Mouse (Mus musculus) CH12.LX (cell line): ENCODE results near the gene Skp2. TPM values are rescaled to one million over a fixed set of nuclear protein-coding genes. Genes with fewer than 3 reads are reported as not detected.

Experiments
- DNase-seq: peaks from one replicate; pipeline ENCODE4 v3.0.0-alpha.2; 2013; ENCODE audit errors: extremely low read depth
- H3K27ac ChIP-seq: 2 replicates; pipeline ENCODE4 v1.5.1; 2012; ENCODE audit warnings: low read depth, mild to moderate bottlenecking, control low read depth, moderate library complexity; ENCODE audit not compliant: insufficient read depth
- H3K27me3 ChIP-seq: replicated peaks from 2 replicates; pipeline ENCODE3; 2012; ENCODE audit warnings: inconsistent platforms
- H3K36me3 ChIP-seq, 2 experiments: replicated peaks in 1 of 2; 2 replicates each; pipeline versions ENCODE3 to v1.6.1; 2012; ENCODE audit warnings: inconsistent platforms in 1 of 2, low read length in 1 of 2, mild to moderate bottlenecking in 1 of 2, mixed read lengths in 1 of 2, moderate library complexity in 1 of 2; ENCODE audit not compliant: control insufficient read depth in 1 of 2, insufficient read depth in 1 of 2
- H3K4me1 ChIP-seq, 2 experiments: 2 replicates each; pipeline ENCODE4 v1.6.1; 2012; ENCODE audit warnings: inconsistent platforms in 1 of 2, moderate library complexity in 1 of 2; ENCODE audit not compliant: insufficient read depth in 2 of 2, control insufficient read depth in 1 of 2
- H3K4me2 ChIP-seq: 2 replicates; pipeline ENCODE4 v1.6.1; 2012; ENCODE audit warnings: low read depth, mild to moderate bottlenecking, control low read depth; ENCODE audit not compliant: poor library complexity, insufficient read depth, severe bottlenecking
- H3K4me3 ChIP-seq, 3 experiments: fragments of 150-350 bp in 1 of 3; sonication (generic) in 1 of 3; replicated peaks in 1 of 3; 2 replicates each; pipeline versions ENCODE3 to v1.5.1; 2011 to 2012; ENCODE audit warnings: low read depth in 2 of 3, low read length in 2 of 3, mild to moderate bottlenecking in 2 of 3, moderate library complexity in 2 of 3, control low read depth in 1 of 3, improper control_type of control experiment in 1 of 3, inconsistent platforms in 1 of 3, mixed read lengths in 1 of 3; ENCODE audit not compliant: poor library complexity in 1 of 3
- H3K79me2 ChIP-seq: replicated peaks from 2 replicates; pipeline ENCODE4 v1.6.1; 2012; ENCODE audit warnings: mild to moderate bottlenecking, moderate library complexity; ENCODE audit not compliant: control insufficient read depth, poor library complexity, insufficient read depth, severe bottlenecking; ENCODE audit errors: extremely low read depth
- H3K9ac ChIP-seq: 2 replicates; pipeline ENCODE4 v1.6.1; 2012; ENCODE audit warnings: low read depth, mild to moderate bottlenecking, control low read depth, moderate library complexity; ENCODE audit not compliant: insufficient read depth
- H3K9me3 ChIP-seq: replicated peaks from 2 replicates; pipeline ENCODE3; 2012; ENCODE audit warnings: low read length, inconsistent platforms, mixed read lengths
- CHD1 ChIP-seq: IDR thresholded peaks from 2 replicates; pipeline ENCODE4 v1.6.1; 2012; ENCODE audit warnings: low read depth, low read length, improper control_type of control experiment, inconsistent platforms
- E2F4 ChIP-seq: IDR thresholded peaks from 2 replicates; pipeline ENCODE4 v1.6.1; 2011; ENCODE audit warnings: low read depth, low read length, improper control_type of control experiment; ENCODE audit not compliant: insufficient replicate concordance
- ELF1 ChIP-seq: IDR thresholded peaks from 2 replicates; pipeline ENCODE4 v1.6.1; 2014; ENCODE audit warnings: low read depth, mild to moderate bottlenecking, inconsistent platforms, low read length, improper control_type of control experiment
- EP300 ChIP-seq: IDR thresholded peaks from 2 replicates; pipeline ENCODE4 v1.6.1; 2011; ENCODE audit warnings: low read length, improper control_type of control experiment
- ETS1 ChIP-seq: conservative IDR thresholded peaks from 2 replicates; pipeline ENCODE4 v1.6.1; 2012; ENCODE audit warnings: low read depth, mild to moderate bottlenecking, inconsistent platforms, low read length, improper control_type of control experiment, moderate library complexity
- GABPA ChIP-seq: IDR thresholded peaks from 2 replicates; pipeline ENCODE4 v1.6.1; 2012; ENCODE audit warnings: low read depth, low read length, improper control_type of control experiment, inconsistent platforms; ENCODE audit not compliant: insufficient replicate concordance
- HCFC1 ChIP-seq: IDR thresholded peaks from 2 replicates; pipeline ENCODE4 v1.6.1; 2012; ENCODE audit warnings: low read depth, mild to moderate bottlenecking, inconsistent platforms, low read length, improper control_type of control experiment
- IRF4 ChIP-seq: IDR thresholded peaks from 2 replicates; pipeline ENCODE4 v1.6.1; 2014; ENCODE audit warnings: low read depth, mild to moderate bottlenecking, inconsistent platforms, low read length, improper control_type of control experiment
- JUN ChIP-seq: IDR thresholded peaks from 2 replicates; pipeline ENCODE4 v1.6.1; 2011; ENCODE audit warnings: low read depth, mild to moderate bottlenecking, low read length, improper control_type of control experiment, moderate library complexity; ENCODE audit not compliant: insufficient read depth
- JUND ChIP-seq: conservative IDR thresholded peaks from 2 replicates; pipeline ENCODE4 v1.6.1; 2011; ENCODE audit warnings: low read depth, low read length, improper control_type of control experiment
- MAFK ChIP-seq: IDR thresholded peaks from 2 replicates; pipeline ENCODE4 v1.6.1; 2011; ENCODE audit warnings: low read length, improper control_type of control experiment; ENCODE audit not compliant: insufficient replicate concordance
- MYC ChIP-seq: IDR thresholded peaks from 2 replicates; pipeline ENCODE4 v1.6.1; 2011; ENCODE audit warnings: low read depth, mild to moderate bottlenecking, improper control_type of control experiment, low read length
- NELFE ChIP-seq: IDR thresholded peaks from 2 replicates; pipeline ENCODE4 v1.6.1; 2011; ENCODE audit warnings: low read depth, low read length, improper control_type of control experiment
- NRF1 ChIP-seq: IDR thresholded peaks from 2 replicates; pipeline ENCODE4 v1.6.1; 2014; ENCODE audit warnings: low read depth, mild to moderate bottlenecking, inconsistent platforms, low read length, improper control_type of control experiment, moderate library complexity
- POLR2A ChIP-seq: IDR thresholded peaks from 2 replicates; pipeline ENCODE4 v1.6.1; 2011; ENCODE audit warnings: low read depth, mild to moderate bottlenecking, improper control_type of control experiment, low read length
- POLR2AphosphoS2 ChIP-seq: IDR thresholded peaks from 2 replicates; pipeline ENCODE4 v1.6.1; 2011; ENCODE audit warnings: low read depth, low read length, improper control_type of control experiment
- RAD21 ChIP-seq: IDR thresholded peaks from 2 replicates; pipeline ENCODE4 v1.6.1; 2011; ENCODE audit warnings: low read depth, mild to moderate bottlenecking, low read length, improper control_type of control experiment, moderate library complexity
- RCOR1 ChIP-seq: conservative IDR thresholded peaks from 2 replicates; pipeline ENCODE4 v1.6.1; 2012; ENCODE audit warnings: low read depth, mild to moderate bottlenecking, inconsistent platforms, low read length, improper control_type of control experiment
- TBP ChIP-seq: conservative IDR thresholded peaks from 2 replicates; pipeline ENCODE4 v1.6.1; 2011; ENCODE audit warnings: low read depth, low read length, improper control_type of control experiment
- UBTF ChIP-seq: IDR thresholded peaks from 2 replicates; pipeline ENCODE4 v1.6.1; 2012; ENCODE audit warnings: low read depth, mild to moderate bottlenecking, inconsistent platforms, low read length, improper control_type of control experiment, moderate library complexity
- USF2 ChIP-seq: conservative IDR thresholded peaks from 2 replicates; pipeline ENCODE4 v1.6.1; 2011; ENCODE audit warnings: low read depth, low read length, improper control_type of control experiment
- ZKSCAN1 ChIP-seq: IDR thresholded peaks from 2 replicates; pipeline ENCODE4 v1.6.1; 2012; ENCODE audit warnings: low read depth, inconsistent platforms, low read length, improper control_type of control experiment, borderline replicate concordance
- dilution Hi-C: fragments of 300-500 bp; cut with MboI; formaldehyde crosslinking; loops from 2 replicates; pipeline ENCODE4 v1.14.3; 2020; ENCODE audit warnings: low sequenced_read_pairs; ENCODE audit not compliant: extremely low pct_unique_long_range_greater_than_20kb, extremely low pct_ligation_motif_present
- in situ Hi-C: fragments of 300-500 bp; cut with MboI; formaldehyde crosslinking; loops from 3 replicates; pipeline ENCODE4 v1.14.3; 2019; ENCODE audit warnings: low sequenced_read_pairs, low pct_ligation_motif_present, low pct_unique_long_range_greater_than_20kb, mixed read lengths
- polyA plus RNA-seq: library from polyadenylated mRNA; unstranded; fragments of >175 nt; gene quantifications from 2 replicates; pipeline ENCODE4 v1.2.1, GENCODE M21; 2012; ENCODE audit warnings: low read depth; ENCODE audit not compliant: insufficient read length
- total RNA-seq, 2 experiments: library from RNA; depleted of rRNA; stranded (reverse); fragments of 300-350 nt in 1 of 2; fragments of >200 nt in 1 of 2; gene quantifications; 2 replicates each; pipeline ENCODE4 v1.2.3; 2012 to 2014

Skp2 gene
- total and polyA plus RNA-seq, 3 experiments, result 14.1 to 23.2 (median 23.1) TPM

DNA sequence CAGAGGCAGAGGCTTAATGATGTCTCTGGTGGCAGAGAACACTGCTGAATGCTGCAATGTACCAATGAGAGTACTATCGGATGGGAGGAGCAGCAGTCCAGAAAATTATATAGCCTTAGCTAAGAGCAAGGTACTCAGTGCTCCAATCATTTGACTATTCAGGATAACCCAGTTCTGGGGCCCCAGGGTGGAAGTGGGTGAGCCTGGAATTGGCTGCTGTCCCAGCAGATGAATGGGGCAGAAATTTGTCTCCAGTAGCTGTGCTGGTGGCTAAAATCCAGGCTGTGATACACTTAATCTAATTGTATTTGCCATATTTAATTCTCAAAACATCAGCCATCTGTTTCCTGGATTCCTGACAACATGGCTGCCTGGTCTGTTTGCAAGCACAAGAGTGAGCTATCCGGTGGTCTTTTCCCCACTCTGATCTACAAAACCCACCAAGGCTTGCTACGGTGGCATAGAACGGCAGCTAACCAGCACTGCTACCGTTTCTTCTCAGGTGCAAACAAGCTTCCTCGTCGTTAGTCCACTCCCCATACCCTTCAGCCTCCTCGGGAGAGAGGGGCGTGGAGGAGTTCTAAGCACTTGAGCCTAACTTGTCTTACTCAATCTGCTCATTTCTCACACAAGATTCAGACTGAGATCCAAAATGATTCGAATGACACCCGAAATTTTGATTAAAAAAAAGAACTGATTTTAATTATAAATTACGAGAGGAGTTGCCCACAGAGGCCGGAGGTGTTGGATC lies 22.4 kb downstream of the Skp2 start:
- Histone ChIP-seq H3K4me3 (no peak overlapping the region), H3K27me3 (no peaks in the 10 kb centered on the region), H3K79me2 (peaks cover 21% of the 10 kb centered on the region), H3K9me3 (no peaks in the 10 kb centered on the region), H3K27ac (no peak overlapping the region), H3K4me2 (no peak overlapping the region), H3K9ac (no peak overlapping the region), H3K36me3 (peaks cover 42 to 85% of the 10 kb centered on the region in 2 experiments), H3K4me1 (peaks cover 2 to 33% of the 10 kb centered on the region in 2 experiments)
- dilution Hi-C loops, result no loop called here
- TF ChIP-seq NELFE, result no peak
- TF ChIP-seq E2F4, result no peak
- no peak for TF ChIP-seq TBP
- TF ChIP-seq POLR2A, result no peak
- TF ChIP-seq RAD21, result no peak
- TF ChIP-seq NRF1, result no peak
- no peak for TF ChIP-seq EP300
- TF ChIP-seq MYC, result no peak
- TF ChIP-seq HCFC1, result no peak
- TF ChIP-seq RCOR1, result no peak
- TF ChIP-seq JUND, result no peak
- no peak for TF ChIP-seq IRF4
- no peak for TF ChIP-seq CHD1
- no peak for TF ChIP-seq USF2
- TF ChIP-seq POLR2AphosphoS2, result no peak
- TF ChIP-seq UBTF, result no peak
- TF ChIP-seq MAFK, result no peak
- TF ChIP-seq ETS1, result no peak
- in situ Hi-C loops, result loop anchor here (10.0 kb wide), 1 partner anchor 52 kb away; no protein-coding TSS in a partner anchor
- no peak for DNase-seq

DNA sequence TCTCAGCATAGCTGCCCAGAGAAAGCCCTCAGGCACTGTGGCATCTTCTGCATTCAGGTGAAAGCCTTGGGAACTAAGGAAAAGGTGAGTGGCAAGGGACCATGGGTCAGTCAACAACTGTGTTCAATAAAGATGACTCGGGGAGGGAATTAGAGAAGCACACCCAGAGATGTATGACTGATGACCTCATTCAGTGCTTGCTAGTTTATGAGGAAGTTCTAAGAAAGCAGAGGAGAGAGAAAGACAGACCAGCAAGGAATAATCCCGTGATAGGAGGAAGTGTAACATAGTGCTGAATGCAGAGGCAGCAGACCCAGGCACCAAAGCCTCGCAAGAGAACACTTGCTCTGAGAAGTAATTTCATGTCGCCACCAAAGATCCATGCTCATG lies 23.7 kb downstream of the Skp2 start:
- no peak overlapping the region for H3K4me2 ChIP-seq
- in situ Hi-C loops, result loop anchor here (10.0 kb wide), 1 partner anchor 53 kb away; no protein-coding TSS in a partner anchor
- no peak for TF ChIP-seq ZKSCAN1
- no peak for TF ChIP-seq ELF1
- TF ChIP-seq JUN, result no peak
- no peak for TF ChIP-seq RAD21
- no peak for TF ChIP-seq MAFK
- TF ChIP-seq GABPA, result no peak
- dilution Hi-C loops, result no loop called here
- peaks cover 47 to 86% of the 10 kb centered on the region in 2 experiments for H3K36me3 ChIP-seq
- peaks cover 0 to 24% of the 10 kb centered on the region in 2 experiments; a peak in 2 of 4 replicates for H3K4me1 ChIP-seq
- no peak overlapping the region for H3K9ac ChIP-seq
- DNase-seq, result no peak
- H3K9me3 ChIP-seq, result no peaks in the 10 kb centered on the region
- H3K79me2 ChIP-seq, result peaks cover 21% of the 10 kb centered on the region
- no peaks in the 10 kb centered on the region for H3K27me3 ChIP-seq
- H3K4me3 ChIP-seq, result no peak overlapping the region
- H3K27ac ChIP-seq, result no peak overlapping the region
